Mouse (Mus musculus) lung, adult 2 months (tissue): ENCODE measurements at regions not wholly inside any gene's neighbourhood (a gene's known extent, or its start where the extent isn't known, plus 50 kb on each side); places are given as distances from the start of the nearest gene placed in this dataset.
"Not testable (repeated sequence)": the region's sequence is repeated elsewhere in the genome, so short reads cannot be mapped to it uniquely, and the experiment has no call there.

ENCODE experiments used
- DNase-seq: peaks from one replicate; pipeline ENCODE4 v3.0.0; 2022
- H3K4me1 ChIP-seq: fragments of 200-500 bp; 2 replicates; pipeline ENCODE4 v1.6.1; 2011; ENCODE audit warnings: low read length; ENCODE audit not compliant: control insufficient read depth, insufficient read depth
- H3K4me3 ChIP-seq: fragments of 200-500 bp; replicated peaks from 2 replicates; pipeline ENCODE3; 2011; ENCODE audit warnings: low read depth, mild to moderate bottlenecking, control low read depth, low read length; ENCODE audit errors: extremely low read depth
- CTCF ChIP-seq: fragments of 200-500 bp; IDR thresholded peaks from 2 replicates; pipeline ENCODE4 v1.5.1; 2011; ENCODE audit warnings: mild to moderate bottlenecking, low read length, control low read depth; ENCODE audit not compliant: insufficient read depth
- POLR2A ChIP-seq: fragments of 200-500 bp; IDR thresholded peaks from 2 replicates; pipeline ENCODE4 v1.6.1; 2011; ENCODE audit warnings: low read depth, mild to moderate bottlenecking, control low read depth, low read length, borderline replicate concordance; ENCODE audit errors: extremely low read depth
- WGBS: fragments of 180-500 bp; shearing (Covaris S2); methylation state at CpG from one replicate; pipeline ENCODE4 v1.1.7; 2018; 5-methylcytosine and 5-hydroxymethylcytosine counted together

- Histone ChIP-seq H3K4me1 (no peaks in the 10 kb centered on the region), H3K4me3 (no peak overlapping the region)
- DNase-seq = no peak
- TF ChIP-seq POLR2A (no peak), CTCF (no peak)
- WGBS = 88% methylated on average over 3 of the region's 3 CpGs
These were observed 65.5 kb upstream of the Map3k1 start for GRCm38 (mm10) chr13:111874330-111874729.

- H3K4me1 ChIP-seq = no peaks in the 10 kb centered on the region
- H3K4me3 ChIP-seq = no peak overlapping the region
- DNase-seq = no peak
- 76% methylated on average over 3 of the region's 3 CpGs for WGBS
- TF ChIP-seq POLR2A = no peak
- TF ChIP-seq CTCF = no peak
These were observed 67.6 kb upstream of the Map3k1 start for GRCm38 (mm10) chr13:111876404-111876803.

GRCm38 (mm10) chr13:111876847-111877246, 68.1 kb upstream of the Map3k1 start:
- no peak for DNase-seq
- TF ChIP-seq POLR2A (no peak), CTCF (no peak)
- no peaks in the 10 kb centered on the region for H3K4me1 ChIP-seq
- 64% methylated on average over 2 of the region's 2 CpGs for WGBS
- no peak overlapping the region for H3K4me3 ChIP-seq

GRCm38 (mm10) chr13:111883768-111884566, 75.2 kb upstream of the Map3k1 start:
- DNase-seq, H3K4me3 ChIP-seq, H3K4me1 ChIP-seq: not testable (repeated sequence)
- 80% methylated on average over 17 of the region's 17 CpGs for WGBS

GRCm38 (mm10) chr13:111890792-111891191, 82.0 kb upstream of the Map3k1 start:
- no peak overlapping the region for H3K4me3 ChIP-seq
- 69% methylated on average over 3 of the region's 3 CpGs for WGBS

GRCm38 (mm10) chr13:111892141-111892540, 83.3 kb upstream of the Map3k1 start:
- no peaks in the 10 kb centered on the region; the same call in 1 of the 2 replicates for H3K4me1 ChIP-seq
- TF ChIP-seq POLR2A (no peak), CTCF (no peak)
- WGBS = 85% methylated on average over 8 of the region's 8 CpGs
- H3K4me3 ChIP-seq = no peak overlapping the region
- DNase-seq = no peak

More at GRCm38 (mm10) chr13:111890792-111891191, 82.0 kb upstream of the Map3k1 start:
- H3K4me1 ChIP-seq = no peaks in the 10 kb centered on the region; the same call in 1 of the 2 replicates
- DNase-seq = no peak
- TF ChIP-seq CTCF (no peak), POLR2A (no peak)

GRCm38 (mm10) chr13:111893221-111893713, 84.5 kb upstream of the Map3k1 start:
- no peak for DNase-seq
- TF ChIP-seq POLR2A (no peak), CTCF (no peak)
- WGBS = 48% methylated on average over 14 of the region's 14 CpGs
- H3K4me1 ChIP-seq = no peaks in the 10 kb centered on the region; the same call in 1 of the 2 replicates
- no peak overlapping the region for H3K4me3 ChIP-seq

GRCm38 (mm10) chr13:111894804-111895478, 86.1 kb upstream of the Map3k1 start:
- Histone ChIP-seq H3K4me3 (no peak overlapping the region), H3K4me1 (no peaks in the 10 kb centered on the region; the same call in 1 of the 2 replicates)
- no peak for TF ChIP-seq POLR2A
- TF ChIP-seq CTCF = no peak
- 70% methylated on average over 15 of the region's 15 CpGs for WGBS
- peak; percentile 33 for DNase-seq

- DNase-seq = no peak
- 13% methylated on average over 2 of the region's 2 CpGs for WGBS
These were observed 87.5 kb upstream of the Map3k1 start for GRCm38 (mm10) chr13:111896279-111896678.

GRCm38 (mm10) chr13:111903361-111903760, 94.6 kb upstream of the Map3k1 start:
- no peak overlapping the region for H3K4me3 ChIP-seq
- no peak for TF ChIP-seq POLR2A
- TF ChIP-seq CTCF = no peak
- no peaks in the 10 kb centered on the region for H3K4me1 ChIP-seq
- DNase-seq = no peak
- WGBS = 76% methylated on average over 2 of the region's 2 CpGs

More at GRCm38 (mm10) chr13:111896279-111896678, 87.5 kb upstream of the Map3k1 start:
- Histone ChIP-seq H3K4me3 (no peak overlapping the region), H3K4me1 (no peaks in the 10 kb centered on the region; the same call in 1 of the 2 replicates)
- TF ChIP-seq CTCF (no peak), POLR2A (no peak)
